Mouse (Mus musculus) bone marrow macrophage, adult 2 months (primary cell): ENCODE data around the gene Pomgnt2.

ENCODE experiments used
- CTCF ChIP-seq: IDR thresholded peaks from 2 replicates; pipeline ENCODE4 v1.5.1; 2012; ENCODE audit warnings: low read depth, mild to moderate bottlenecking, low read length, moderate library complexity
- POLR2A ChIP-seq: IDR thresholded peaks from 2 replicates; pipeline ENCODE4 v1.6.1; 2012; ENCODE audit warnings: mild to moderate bottlenecking, low read depth, low read length, borderline replicate concordance

DNA sequence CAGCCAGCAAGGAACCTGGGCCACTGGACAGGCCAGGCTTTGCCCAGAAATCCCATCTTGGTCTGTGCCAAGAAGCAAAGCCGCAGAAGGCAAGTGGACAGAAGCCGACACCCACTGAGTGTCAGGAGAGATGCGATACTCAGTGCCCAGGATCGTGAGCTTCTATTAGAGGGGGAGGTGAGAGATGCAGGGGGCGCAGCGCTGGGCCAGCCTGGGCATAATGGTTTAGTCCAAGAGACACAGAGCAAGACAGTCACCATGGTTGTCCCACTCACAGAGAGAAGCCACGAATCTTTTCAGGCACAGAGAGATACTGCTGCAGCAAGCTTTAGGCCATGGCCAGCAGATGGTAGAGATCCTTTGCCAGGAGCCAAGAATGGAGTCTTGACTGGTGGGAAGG, 32.0 kb downstream of the Pomgnt2 start:
- no peak for TF ChIP-seq CTCF
- no peak for TF ChIP-seq POLR2A
